Mouse (Mus musculus) kidney, adult 2 months (tissue): ENCODE results near the gene Pskh1.

ENCODE experiments used
- CTCF ChIP-seq: fragments of 200-500 bp; conservative IDR thresholded peaks from 2 replicates; pipeline ENCODE4 v1.5.1; 2011; ENCODE audit warnings: low read depth, mild to moderate bottlenecking, control low read depth, low read length, moderate library complexity, mixed read lengths; ENCODE audit not compliant: insufficient read depth, insufficient read length
- POLR2A ChIP-seq: fragments of 200-500 bp; IDR thresholded peaks from one replicate; pipeline ENCODE4 v1.6.1; 2011; ENCODE audit warnings: low read depth, low read length, control low read depth

DNA sequence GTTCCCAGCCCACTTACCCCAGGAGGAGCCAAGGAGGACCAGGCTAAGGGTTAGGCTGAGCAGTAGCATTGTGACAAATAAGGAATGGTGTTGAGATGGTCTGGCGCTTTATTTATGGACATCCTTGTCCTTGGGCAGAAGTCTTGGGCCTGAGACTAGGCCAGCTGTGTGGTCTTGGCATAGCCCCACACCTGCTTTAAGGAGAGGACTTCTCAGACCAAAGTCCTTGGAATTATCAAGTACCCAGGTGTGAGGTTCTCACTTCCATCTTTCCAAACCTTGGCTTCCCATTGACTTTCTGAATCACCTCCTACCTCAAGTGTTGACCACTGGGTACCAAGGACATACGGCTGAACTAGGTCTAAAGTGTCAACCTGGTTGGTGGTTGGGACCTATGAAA lies 33.5 kb downstream of the Pskh1 start, which contains the start of gene Ctrl:
- TF ChIP-seq POLR2A, result no peak
- TF ChIP-seq CTCF, result no peak
